Mouse (Mus musculus) layer of hippocampus, adult 11-12 months (tissue): ENCODE measurements around the gene Ube2q1.
A peak's percentile ranks its signal among the peaks of the same experiment; 100 is the strongest.
"Not testable (repeated sequence)": the region's sequence is repeated elsewhere in the genome, so short reads cannot be mapped to it uniquely, and the experiment has no call there.

Experiments
- DNase-seq: peaks from one replicate; pipeline ENCODE4 v3.0.0; 2022; ENCODE audit warnings: low spot score

Gene Ube2q1

DNA sequence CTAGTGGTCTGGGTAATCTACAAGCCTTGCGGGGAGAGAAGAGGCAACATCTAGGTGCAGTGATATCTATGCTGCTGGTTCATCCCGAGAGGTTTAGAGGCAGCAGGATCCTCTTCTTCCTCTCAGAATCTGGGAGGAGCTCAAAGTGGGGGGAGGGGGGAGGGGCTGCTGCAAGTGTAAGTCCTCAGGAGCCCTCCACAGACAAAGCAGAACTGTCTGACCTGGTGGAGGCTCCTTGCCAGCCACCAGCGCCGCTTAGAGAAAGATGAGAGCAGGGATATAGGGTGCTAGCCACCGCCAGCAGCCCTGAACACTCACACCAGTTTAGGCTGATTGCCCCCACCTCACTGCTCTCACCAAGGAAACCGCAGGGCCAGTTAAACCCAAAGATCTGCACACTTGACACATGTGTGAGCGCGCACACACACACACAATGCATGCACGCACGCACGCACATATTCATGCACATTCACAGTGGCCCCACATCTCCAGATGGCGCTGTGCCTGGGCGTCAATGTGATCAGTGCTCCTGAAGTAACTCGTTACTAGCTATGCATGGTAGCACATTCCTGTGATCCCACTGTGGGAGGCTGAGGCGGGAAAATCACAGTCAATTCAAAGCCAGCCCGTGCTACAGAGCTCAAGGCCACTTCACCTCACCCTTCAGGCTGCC, 15.4 kb downstream of the Ube2q1 start:
- no peak for DNase-seq

DNA sequence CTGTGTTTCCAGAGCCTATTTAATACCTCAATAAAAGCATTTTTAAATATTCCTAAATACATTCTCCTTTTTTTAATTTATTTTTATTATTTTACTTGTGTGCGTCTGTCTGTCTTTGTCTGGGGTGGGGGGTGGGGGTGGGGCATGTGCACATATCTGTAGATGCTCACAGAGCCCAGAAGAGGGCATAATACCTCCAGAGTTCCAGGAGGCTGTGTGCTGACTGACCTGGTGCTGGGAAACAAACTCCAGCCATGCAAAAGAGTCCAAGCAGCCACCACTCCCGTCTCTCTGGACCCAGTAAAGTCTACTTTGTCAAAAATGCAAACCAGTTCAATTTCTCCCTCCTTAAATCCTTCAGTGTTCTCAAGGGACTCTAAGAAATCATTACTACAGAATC, 21.2 kb downstream of the Ube2q1 start:
- no peak for DNase-seq

DNA sequence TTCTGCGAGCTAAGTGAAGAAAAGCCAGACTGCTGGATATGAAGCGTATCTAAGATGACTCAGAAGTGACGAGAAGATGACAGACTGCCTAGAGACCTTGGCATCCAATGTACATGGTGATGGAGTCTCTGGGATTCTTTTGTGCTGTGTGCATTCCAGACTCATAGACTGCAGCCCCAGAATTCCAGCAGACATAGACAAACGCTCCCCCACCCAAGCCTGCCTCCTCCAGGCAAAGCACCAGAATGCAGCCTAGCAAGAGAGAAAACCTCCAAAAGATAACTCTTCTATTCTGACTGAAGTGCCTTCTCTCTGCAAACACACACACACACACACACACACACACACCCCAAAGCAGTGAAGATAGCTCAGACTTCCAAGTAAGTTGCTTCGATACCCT, 22.3 kb downstream of the Ube2q1 start:
- no peak for DNase-seq

DNA sequence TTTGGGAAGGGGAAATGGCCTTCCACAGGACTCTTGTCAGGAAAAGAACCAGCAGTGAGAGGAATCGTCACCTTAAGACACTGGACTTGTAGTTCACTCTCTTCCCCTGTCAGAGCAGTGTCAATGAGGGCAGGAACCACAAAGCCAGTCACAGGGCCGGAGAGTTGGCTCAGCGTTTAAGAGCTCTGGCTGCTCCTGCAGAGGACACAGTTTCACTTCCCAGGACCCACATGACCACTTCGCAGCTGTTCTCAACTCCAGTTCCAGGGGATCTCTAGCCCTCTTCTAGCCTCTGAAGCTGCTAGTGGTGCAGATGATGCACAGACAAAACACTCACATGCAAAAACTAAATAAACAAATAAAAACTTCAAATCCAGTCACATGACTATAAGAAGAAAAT, 22.9 kb downstream of the Ube2q1 start:
- DNase-seq = no peak

DNA sequence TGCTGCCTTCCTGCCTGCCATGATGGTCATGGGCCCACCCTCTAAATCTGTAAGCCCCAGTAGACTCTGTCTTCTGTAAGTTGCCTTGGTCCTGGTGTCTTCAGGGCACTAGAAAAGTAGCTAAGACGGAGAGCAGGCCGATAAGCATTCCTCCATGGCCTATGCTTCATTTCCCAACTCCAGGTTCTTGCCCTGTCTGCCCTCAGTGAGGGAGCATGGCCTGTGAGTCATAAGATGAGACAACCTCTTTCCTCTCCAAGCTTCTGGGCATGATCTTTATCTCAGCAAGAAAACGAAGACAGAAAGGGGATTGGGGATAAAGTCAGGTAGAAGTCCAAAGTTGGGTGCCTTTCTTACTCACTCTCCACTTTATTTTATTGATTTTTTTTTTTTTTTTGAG, 25.1 kb downstream of the Ube2q1 start:
- DNase-seq = no peak

DNA sequence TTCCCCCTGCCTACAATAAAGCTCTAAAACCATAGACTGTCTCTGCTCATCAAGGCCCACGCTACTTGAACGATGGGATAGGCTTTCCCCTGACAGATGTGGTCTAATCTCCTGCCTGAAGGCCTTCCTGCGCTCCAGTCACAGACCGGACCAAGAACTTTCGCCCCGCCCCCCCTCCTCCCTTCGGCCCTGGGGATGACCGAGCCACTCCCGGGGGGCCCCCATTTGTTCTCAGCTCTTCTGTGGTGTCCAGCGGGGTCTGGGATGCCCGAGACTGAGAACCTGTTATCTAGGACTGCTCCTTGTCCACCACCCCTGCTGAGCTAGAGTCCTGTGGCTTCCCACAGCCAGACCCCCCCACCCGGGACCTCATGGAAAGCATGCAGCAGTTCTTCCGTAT, 26.1 kb downstream of the Ube2q1 start:
- DNase-seq = no peak

DNA sequence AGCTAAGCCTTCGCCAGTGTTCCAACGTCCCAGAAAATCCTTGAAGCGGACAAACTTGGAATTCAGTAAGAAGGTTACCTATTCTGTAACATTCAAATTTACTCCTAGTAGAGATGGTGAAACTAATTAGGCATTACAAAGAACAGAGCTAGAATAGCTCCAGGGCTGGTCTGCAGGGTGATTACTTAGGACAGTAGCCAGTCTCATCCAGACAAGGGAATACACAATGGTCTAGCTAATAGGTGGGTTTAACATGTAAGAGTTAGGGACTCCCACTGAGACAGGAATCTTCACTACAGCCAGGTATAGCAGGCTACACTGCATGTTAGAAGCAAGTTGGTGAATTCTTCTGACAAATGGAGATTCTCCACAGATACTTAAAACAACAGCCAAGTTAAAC, 26.7 kb downstream of the Ube2q1 start:
- not testable (repeated sequence) for DNase-seq

DNA sequence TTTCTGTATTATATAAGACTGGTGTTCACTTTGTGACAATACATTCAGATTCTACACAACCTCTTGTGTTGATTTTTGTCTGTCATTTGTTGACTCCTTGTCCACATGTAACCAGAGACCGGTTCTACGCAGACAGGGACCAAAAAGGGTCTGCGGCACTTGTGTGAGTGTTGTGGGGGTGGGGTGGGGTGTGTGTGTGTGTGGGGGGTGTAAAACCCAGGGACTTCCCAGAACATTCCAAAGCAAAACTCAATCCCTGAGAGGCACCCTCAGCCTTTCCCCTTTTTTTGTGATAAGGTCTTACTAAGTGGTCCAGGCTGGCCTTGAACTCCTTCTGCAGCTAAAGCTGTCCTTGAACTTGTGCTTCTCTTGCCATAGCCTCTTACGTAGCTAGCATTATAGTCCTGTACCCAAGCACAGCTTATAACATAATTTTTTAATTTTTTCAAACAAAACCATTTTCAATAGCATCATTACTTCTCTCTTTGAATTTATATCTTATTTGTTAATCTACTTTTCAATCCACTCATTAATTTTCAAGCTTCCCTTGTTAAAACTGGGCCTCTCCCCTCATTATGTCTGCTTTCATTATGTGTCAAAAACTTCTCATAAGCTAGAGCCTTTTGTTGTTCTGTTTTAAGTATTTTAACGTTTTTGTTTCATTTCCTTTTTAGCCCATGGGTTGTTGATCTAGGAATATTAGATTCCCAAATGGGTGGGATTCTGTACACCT, 27.5 kb downstream of the Ube2q1 start:
- DNase-seq = no peak

DNA sequence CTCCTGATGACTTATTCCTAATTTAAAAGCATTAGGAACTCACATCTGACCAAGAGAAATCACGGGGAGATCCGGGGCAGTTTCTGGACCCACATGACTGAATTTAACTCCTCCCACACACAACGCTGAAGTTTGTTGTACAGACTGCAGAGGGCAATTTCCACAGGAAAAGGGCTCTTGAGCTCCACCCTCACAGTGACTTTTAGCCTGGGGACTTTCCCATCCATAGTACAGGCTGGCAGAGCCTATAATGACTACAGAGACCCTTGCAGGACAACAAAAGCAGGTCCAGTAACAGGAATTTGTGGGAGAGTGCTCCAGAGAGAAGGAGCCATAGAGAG, 28.1 kb downstream of the Ube2q1 start:
- no peak for DNase-seq

DNA sequence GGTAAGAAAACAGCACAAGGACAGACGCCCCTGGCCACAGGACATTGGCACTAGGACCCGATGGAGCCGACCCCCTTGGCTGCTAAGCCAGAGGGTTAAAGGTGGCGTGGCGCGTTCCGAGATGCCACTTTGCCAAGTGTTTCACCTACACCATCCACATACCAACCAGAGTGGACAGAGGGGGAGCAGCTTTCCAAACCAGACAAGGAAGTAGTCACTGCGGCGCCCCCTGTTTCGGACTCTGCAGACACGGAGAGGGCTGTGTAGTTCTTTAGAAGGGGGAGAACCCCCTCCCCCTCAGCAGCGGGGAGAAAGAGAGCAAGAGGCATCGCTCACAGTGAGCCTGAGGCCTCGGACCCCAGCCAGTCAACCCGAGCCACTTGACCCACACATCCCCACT, 29.5 kb downstream of the Ube2q1 start:
- no peak for DNase-seq

DNA sequence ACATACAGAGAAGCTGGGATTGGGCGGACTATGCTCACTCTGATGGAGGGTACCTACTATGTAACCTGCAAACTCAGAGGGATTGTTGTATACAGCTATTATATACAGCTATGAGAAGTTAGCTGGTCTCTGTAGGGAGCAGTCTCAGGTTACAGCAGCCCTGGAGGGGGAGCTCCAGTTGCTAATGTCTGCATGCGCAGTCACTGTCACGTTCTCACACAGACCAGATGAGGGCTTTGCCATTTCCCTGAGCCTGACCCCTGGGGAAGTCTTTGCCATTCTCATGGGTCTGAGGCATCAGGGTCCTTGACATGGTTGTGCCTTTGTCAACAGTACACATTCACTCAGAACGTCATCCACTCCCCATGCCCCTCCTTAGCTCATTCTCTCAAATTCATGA, 31.8 kb downstream of the Ube2q1 start:
- DNase-seq = no peak

DNA sequence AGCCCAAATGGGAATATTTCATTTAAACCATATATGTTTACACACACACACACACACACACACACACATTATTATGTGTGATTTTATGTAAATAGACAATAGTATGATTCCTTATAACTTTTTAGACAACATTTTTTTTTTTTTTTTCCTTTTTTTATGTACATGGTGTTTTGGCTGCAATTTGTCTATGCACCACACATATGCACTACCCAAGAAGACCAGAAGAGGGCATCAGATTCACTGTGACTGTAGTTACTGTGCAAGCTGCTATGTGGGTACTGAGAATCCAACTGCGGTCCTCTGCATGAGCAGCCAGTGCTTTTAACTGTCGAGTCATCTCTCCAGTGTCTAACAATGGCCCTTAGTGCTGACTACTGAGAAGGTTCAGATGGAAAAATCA, 33.3 kb downstream of the Ube2q1 start:
- DNase-seq = no peak

DNA sequence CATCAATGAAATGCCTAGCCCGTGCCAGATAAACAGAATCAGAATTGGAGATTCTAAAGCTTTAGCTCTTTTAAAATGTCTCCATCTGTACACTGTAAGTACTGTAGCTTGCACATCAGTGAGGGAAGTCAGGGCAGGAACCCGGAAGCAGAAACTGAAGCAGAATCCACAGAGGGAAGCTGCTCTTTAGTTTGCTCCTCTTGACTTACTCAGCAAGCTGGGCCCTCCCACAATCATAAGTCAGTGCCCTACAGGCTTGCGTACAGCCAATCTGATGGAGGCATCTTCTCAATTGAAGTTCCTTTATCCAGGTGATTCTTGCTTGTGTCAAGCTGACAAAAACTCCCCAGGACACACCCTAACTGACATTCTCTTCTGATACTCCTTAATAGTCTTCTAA, 33.8 kb downstream of the Ube2q1 start:
- DNase-seq = no peak

DNA sequence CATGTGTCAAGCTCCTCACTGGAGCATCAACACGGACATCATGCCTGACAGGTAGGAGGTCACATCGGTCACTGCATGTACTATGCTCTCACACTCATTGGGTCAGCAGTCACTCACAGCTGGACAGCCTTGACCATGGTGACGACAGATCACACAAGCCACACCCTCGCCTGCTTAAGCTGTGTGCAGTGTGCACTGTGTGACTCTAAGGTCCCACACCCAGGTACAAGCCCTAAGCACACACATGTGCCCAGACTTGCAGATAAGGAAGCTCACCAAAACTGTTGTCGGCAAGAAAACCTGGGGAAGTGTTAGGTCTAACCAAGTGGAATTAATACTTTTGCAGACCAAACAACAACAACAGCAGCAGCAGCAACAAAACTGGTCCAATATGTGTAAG, 34.5 kb downstream of the Ube2q1 start:
- no peak for DNase-seq

DNA sequence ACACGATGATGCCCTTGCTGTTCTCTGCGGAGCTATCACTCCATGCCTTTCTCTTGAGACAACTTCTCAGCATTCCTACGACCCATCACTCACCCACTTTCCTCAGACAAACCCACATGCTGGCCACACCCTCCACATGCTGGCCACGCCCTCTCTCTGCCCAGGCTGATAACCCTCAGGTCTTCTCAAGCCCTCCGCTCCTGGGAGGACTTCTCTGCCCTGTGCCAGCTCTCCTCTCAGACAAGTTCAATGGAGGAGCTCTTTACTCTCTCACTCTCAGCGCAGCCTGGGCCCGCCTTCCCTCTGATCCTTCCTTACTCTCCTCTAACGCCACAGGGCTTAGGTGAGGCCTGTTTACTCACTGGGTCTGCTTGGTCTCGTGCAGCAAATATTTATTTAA, 35.2 kb downstream of the Ube2q1 start:
- no peak for DNase-seq

DNA sequence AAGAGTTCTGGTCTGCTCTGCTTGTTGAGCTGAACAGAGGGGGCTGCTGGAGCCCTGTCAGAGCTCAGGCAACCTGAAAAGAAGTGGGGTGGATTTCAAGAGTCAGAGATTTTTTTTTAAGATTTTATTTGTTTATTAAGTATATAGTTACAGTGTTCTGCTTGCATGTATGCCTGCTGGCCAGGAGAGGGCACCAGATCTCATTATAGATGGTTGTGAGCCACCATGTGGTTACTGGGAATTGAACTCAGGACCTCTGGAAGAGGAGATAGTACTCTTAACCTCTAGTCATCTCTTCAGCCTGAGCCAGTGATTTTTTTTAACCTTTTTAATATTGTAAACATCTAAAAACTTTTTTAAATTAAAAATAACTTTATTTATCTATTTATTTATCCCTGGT, 37.4 kb downstream of the Ube2q1 start:
- DNase-seq = no peak

DNA sequence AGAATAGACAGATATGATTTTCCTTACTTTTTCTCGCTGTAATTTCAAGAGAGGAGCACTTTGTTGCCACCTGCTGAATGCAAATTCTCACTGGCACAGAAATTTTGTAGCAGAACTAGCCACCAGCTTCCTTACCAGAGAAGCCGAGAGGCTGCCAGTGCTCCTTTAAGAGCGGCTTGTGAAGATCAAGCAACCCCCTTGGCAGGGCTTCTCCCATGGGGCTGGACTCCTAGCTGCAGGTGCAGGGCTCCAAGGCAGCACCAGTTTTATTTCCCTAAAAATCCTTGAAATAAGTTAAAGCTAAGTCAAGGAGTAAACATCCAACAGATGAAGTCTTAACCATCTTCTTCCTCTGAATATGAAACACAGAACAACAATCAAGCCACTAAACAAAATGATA, 38.8 kb downstream of the Ube2q1 start:
- DNase-seq = no peak

DNA sequence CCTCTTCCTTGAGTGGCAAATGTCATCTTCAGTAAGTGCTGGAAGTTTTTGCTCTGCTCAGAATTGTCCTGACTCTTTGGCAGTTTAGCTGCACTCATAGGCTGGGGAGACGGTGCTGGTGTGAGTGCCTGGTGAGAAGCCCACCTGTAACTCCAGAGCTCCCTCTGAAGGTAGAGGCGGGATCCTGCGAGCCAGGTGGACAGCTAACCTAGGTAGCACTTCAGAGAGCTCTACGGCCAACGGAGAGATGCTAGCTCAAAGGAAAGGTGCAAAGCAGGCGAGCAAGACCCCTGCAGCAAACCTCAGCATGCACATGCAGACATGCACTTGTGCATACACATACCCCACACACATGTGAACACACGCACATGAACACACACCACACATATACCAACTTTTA, 40.6 kb downstream of the Ube2q1 start:
- DNase-seq = no peak

DNA sequence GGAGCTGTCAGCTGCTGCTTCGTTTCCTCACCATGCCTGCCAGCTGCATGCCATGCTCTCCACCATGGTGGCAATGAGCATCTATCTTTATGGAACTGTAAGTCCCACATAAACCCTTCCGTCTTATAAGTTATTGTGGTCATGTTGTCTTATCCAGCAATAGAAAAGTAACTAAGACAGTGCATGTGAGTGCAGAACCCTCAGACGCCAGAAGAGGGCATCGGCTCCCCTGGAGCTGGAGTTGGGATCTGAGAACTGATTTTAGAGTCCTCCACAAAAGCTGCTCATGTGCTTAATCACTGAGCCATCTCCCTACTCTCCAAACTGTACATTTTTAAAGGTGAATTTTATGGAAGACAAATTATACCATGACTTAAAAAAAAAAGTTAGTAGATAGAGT, 43.6 kb downstream of the Ube2q1 start:
- DNase-seq = peak; percentile 14

DNA sequence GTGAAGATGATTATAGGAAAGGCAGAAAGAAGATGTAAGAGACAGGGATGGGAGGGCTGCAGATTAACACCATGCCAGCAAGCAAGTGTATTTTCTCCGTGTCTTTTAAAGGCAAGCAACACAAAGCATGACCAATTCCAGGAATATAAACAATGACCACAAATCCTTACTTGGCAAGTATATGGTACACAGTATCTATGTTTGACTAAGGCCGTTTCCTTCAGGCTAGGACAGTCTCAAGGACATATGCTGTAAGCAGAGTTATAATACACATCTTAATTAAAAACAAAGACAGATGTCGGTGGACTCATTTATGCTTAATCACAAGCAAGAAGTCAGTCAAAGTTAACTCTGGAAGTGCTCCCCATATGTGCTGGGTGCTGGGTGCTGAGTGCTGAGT, 45.2 kb downstream of the Ube2q1 start:
- no peak for DNase-seq

DNA sequence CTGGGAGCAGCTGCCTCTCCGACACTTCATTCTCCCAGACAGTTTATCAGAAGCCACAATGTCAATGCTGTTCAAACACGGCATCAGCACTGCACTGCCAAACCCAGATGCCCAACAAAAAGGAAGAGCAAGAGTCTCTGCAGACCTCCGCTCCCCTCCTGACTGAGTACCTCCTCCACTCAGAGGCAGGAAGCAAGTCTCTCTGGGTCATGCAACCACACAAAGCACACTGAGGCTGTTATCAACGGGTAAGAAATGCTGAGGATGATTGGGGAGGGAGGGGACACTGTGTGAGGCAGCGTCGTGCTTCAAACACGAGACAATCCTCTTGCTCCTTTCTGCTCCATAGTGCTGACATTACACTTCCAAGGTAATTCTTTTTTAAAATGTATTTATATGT, 46.5 kb downstream of the Ube2q1 start:
- DNase-seq = no peak

DNA sequence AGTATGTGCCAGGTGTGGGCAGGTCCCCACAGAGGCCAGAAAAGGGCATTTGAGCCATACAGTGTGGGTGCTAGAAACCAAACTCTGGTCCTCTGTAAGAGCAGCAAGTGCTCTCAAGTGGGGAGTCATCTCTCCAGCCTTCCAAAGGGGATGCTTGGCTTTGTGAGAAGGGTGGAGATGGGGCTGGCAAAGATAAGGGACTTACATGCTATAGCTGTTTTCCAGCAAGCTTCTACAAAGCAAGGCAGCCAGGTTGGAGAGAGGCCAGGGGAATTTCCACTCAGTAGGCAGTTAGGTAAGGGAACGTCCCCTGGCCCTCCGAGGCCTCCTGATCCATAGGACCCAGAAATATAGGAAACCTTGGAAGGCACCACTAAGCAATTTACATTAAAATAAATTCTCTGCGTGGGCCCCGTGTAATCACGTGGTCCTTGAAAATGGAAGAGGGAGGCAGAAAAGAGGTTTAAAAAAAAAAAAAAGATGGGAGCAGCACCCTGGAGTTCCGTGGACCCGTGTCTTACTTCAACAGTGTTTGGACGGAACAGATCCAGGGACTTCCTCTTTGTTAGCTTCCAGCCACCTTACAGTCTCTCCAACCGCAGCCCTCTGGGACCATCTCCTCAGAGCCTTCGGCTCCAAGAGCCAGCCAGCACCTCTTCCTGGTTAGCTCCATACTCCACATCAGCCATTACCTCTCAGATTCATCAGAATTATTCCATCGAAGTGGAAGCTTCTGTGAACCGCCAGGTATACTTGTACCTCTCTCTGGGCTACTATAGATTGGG, 47.1 kb downstream of the Ube2q1 start:
- DNase-seq = no peak

DNA sequence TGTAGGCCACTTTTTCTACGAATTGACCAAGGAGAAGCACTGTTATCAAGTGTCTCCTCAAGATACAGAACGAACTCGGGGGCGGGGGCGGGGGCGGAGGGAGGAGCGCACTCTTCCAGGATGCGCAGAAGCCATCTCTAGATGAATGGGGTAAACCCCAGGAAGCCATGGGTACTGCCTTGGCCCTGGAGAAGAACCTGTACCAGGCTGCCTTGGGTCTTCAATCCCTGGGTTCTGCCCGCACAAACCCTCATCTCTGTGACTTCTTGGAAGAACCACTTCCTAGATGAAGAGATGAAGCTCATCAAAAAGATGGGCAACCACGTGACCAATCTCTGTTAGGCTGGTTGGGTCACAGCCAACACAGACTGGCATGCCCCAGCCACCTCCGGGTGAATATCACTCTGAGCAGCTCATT, 47.7 kb downstream of the Ube2q1 start:
- no peak for DNase-seq
